Mouse (Mus musculus) E14TG2a.4 (cell line): ENCODE measurements at regions not wholly inside any gene's neighbourhood (a gene's known extent, or its start where the extent isn't known, plus 50 kb on each side); places are given as distances from the start of the nearest gene placed in this dataset.

ENCODE experiments used
- CTCF ChIP-seq: conservative IDR thresholded peaks from 2 replicates; pipeline ENCODE4 v1.5.1; 2014; ENCODE audit warnings: low read length
- NANOG ChIP-seq: IDR thresholded peaks from 2 replicates; pipeline ENCODE4 v1.6.1; 2014; ENCODE audit warnings: borderline replicate concordance, low read length, mixed read lengths
- POU5F1 ChIP-seq: IDR thresholded peaks from 2 replicates; pipeline ENCODE4 v1.6.1; 2014; ENCODE audit warnings: low read length, borderline replicate concordance

- TF ChIP-seq CTCF = no peak
- TF ChIP-seq POU5F1 = no peak
- TF ChIP-seq NANOG = no peak
Measured at GRCm38 (mm10) chr1:64391525-64391924, 140.9 kb upstream of the Creb1 start.
